Mouse (Mus musculus) 416B (cell line): ENCODE data around the gene Rint1.

Experiments used
- DNase-seq: peaks from one replicate; pipeline ENCODE4 v3.0.0; 2011; ENCODE audit warnings: low read depth

Gene Rint1

DNA sequence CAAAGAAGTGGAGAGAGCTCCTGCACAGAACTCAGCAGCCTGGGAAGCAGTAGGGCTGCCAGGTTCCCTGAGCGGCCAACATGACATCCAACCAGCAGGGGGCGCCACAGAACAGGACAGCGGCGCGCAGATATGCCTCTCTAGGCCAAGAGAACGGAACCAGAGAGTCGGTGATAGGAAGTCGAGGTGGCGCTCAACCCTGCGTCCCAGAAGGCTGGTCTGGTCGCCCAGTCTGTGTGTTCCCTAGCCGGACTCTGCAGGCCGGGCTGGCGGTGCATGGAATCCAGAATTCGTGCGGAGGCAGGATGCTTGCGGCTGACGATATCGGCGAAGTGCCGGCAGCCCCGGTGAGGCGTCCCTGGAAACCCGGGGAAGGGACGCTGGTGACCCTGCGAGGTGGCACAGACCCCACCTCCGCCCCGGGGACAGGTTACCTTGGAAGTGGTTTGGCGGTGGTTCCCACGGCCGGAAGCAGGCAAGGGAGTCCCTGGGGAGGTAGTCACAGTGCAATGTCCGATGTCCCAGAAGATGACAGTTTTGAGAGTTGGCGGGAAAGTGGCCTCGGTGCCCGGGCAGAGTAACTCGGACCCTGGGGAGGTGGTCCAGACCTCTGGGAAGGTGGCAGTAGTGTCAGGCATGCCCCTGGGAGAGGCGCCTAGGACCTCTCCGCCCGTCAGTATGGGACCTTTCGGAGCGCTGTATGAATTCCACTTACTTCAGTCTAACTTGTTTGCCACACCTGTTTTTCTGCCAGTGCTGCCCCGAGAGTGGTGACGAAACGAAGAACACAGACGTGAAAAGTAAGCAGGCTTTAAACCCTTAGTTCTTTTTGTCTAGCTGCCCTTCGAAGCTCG, at the start of gene Rint1:
Gene Rint1, plus strand, starts transcription at position 176 of the 854 bp plus-strand sequence.
- DNase-seq: peak; percentile 94

GRCm38 (mm10) chr5:23743261-23743660, 44.2 kb upstream of the Rint1 start:
- no peak for DNase-seq

DNA sequence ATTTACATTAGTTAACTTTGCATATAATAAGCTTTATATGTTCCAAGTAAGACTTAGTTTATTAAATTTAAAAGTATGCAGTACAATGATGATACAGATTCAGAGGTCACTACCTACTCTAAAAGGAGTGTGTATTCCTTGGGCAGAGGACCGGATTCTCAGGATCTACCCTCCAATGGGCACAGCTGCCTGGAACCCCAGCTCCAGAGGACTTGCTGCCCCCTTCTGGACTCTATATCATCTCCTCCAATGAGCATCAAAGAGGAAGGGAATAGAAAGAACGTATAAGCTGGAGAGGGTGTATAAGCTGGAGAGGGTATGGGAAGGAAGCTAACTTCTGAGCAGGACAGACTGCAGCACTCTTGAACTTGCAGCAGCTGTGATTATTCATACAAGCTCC, 37.6 kb upstream of the Rint1 start:
- DNase-seq: no peak

GRCm38 (mm10) chr5:23755591-23755990, 31.9 kb upstream of the Rint1 start:
- DNase-seq: no peak

DNA sequence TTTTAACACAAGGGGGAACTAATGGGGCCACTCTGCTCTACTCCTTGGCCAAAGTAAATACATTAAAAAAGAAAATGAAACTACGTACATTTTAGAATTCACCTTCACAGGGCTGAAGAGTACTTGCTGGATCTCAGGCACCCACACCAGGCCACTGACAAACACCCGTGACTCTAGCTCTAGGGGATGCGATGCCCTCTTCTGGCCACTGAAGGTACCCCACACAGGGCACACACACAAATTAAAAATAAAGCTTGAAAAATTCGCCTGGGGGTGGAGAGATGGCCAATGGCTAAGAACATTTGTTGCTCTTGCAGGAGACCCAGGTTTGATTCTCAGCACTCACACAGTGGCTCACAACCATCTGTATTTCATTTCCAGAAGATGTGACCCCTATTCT, 31.1 kb upstream of the Rint1 start:
- no peak for DNase-seq

DNA sequence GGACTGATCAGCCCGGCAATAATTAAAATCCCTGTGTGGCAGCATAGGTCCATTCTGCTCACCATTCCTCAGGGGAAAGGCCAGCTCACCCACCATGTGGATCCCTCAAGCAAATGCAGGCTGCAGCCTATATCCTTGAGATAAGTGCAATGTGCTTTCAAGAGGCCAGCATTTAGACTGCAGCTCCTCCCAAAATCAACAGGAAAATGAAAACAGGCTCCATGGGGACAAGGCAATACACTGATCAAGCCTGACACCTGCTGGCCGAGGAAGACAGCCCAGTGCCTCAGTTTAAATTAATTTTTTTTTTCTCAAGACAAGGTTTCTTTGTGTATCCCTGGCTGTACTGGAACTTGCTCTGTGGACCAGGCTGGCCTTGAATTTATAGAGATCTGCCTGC, 28.9 kb upstream of the Rint1 start:
- DNase-seq: peak; percentile 73

DNA sequence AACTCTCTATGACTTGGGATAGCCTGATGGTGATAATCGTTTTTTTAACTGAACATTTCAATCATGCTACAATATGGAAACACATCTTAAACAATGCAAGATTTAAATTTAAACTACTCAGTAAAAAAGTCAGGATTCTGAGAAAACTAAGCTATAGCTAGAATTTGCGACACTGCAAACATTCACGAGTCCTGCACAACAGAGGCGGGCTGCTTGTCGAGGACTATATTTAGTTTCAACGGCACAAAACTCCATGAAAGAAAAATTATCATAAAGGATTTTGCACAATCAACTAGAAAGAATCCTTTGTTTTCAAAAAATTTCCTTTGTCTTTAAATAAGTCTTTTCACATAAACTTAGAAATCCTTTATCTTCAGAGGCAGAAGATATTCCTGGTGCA, 25.0 kb upstream of the Rint1 start:
- DNase-seq: no peak

GRCm38 (mm10) chr5:23764557-23764956, 23.0 kb upstream of the Rint1 start:
- DNase-seq: no peak

GRCm38 (mm10) chr5:23771105-23771504, 16.4 kb upstream of the Rint1 start:
- DNase-seq: no peak

DNA sequence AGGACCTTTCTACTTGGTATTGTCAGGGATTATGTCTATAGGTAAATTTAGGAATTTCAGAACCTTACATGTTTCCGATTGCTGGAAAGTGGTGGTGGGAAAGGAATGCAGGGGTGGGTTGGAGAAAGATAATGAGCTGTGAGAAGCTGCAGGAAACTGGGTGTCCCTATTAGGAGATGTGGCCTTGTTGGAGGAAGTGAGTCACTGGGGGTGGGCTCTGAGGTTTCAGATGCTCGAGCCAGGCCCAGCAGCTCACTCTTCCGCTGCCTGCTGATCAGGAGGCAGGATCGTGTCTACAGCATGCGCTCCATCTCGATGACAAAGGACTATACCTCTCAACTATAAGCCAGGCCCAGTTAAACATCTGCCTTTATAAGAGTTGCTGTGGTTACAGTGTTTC, 13.3 kb upstream of the Rint1 start:
- DNase-seq: peak; percentile 86

DNA sequence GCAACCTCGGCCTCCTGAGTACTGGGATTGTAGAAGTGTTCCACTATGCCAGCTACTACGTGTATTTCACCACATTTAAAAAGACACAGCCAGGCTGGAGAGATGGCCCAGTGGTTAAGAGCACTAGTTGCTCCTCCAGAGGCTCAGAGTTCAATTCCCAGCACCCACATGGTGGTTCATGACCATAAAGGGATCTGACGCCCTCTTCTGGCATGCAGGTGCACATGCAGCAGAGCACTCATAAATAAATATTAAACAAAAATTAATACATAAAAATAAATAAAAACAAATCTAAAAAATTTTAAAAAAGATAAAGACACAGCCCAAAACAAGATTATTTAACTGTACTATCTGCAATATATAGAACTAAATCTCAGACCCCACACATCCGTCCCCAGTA, 7.0 kb upstream of the Rint1 start:
- DNase-seq: peak; percentile 29

DNA sequence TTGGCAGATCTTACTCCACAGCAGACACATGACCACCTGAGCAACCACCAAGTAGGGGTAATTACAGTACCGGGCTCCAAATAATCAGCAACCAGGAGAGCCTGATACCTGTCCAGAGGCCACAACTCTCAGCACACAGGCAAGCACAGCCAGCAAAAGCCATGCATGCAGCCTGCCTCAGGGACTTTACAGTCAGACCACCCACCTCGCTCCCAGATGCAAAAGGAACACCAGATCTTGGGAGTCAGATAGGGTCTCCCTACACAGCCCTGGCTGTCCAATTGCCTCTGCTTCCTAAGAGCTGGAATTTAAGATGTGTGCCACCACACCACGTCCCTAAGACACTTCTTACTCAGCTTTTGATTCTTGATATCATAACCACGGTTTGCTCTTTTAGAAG, 6.3 kb upstream of the Rint1 start:
- DNase-seq: no peak

DNA sequence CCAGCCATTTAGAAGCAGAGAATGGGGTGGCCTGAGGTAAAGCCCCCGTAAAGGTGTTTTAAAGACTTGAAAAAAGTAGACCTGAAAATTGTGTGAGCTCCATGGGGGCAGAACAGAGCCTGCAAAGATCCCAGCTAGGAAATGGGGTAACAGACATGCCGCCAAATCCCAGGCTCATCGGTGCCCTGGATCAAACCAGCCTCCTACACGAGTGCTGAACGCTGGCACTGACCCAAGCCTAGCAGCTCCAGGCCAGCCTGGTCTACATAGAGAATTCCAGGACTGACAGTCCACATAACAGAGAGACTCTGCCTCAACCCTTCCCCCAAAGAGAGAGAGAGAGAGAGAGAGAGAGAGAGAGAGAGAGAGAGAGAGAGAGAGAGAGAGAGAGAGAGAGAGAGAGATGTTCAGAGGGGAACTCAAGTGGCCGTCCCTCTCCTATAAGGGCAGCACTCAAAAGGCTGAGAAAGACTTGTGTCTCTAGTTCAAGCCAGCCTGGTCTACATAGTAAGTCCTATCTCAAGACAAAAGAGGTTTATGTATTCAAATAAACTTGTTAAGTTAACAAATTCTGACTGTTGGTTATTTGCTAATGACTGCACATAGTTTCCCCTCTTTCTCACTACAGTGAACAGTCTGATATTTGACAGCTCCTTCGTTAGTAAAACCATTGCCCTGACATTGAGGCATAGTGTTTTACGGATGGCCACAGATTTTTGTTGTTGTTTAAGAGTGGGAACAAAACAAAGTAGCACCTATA, 5.3 kb upstream of the Rint1 start:
- peak; percentile 44 for DNase-seq

DNA sequence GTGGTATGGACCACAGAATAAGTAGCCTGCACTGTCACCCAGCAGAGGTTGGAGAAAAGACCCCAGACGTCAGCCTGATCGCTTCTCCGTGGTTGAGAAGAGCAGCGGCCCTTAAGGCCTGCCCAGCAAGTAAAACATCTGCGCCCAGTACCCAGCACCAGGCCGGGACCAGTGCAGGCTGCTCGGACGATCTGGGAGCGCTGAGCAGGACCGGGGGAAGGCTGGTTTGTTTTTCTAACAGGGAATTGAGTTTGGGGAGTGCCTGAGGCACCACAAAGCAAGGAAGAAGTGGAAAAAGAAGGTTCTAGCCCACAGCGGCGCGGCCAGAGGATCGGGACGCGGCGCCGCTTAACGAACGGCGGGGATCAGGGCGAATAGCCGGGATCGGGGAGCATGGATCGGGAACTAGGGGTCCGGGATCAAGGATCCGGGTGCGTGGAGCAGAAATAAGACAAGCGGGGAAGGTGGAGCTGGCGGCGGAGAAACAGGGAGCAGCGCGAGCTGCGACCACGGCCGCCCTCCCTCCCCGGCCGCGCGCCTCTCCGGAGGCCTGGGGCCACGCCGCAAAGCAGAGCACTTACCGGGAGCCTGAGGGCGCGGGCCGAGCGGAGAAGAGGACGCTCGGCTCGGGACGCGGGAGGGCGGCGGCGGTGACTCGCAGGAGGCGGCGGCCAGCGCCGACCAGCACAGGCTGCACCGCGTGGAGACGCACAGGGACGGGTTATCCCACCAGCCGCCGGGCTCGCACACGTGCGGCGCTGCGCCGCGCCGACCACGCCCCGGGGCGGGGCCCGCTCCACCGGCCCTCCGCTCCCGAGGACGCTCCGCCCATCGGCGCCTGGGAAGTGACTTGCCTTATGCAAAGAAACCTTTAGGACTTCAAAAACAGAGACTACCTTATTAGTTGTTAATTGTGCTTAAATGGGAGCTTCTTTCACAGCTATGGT, 4.3 kb upstream of the Rint1 start, which contains the start of gene Pus7:
Gene Pus7, minus strand, starts transcription at position 781 of the 947 bp plus-strand sequence.
- peak; percentile 79 for DNase-seq

- no peak for DNase-seq
These were observed 899 bp downstream of the Rint1 start for GRCm38 (mm10) chr5:23788390-23788830.

DNA sequence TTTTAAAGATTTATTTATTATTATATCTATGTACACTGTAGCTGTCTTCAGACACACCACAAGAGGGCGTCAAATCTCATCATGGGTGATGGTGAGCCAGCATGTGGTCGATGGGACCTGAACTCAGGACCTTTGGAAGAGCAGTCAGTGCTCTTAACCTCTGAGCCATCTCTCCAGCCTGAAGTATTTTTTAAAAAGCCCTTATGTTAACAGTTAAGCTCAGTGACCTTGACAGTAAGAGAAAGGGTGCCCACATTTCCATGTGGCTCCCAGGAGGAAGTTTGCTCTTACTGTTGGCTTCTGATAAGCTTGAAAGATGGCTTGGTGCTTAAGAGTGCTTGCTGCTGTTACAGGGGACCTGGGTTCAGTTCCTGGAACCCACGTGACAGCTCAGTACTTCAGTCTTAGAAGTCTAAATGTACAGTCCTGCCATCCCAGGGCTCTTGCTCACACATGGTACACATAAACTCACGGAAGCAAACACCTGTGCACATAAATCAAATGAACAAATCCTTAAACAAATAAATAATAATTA, 1.6 kb downstream of the Rint1 start:
- peak; percentile 95 for DNase-seq

- DNase-seq: peak; percentile 25
These were observed 5.2 kb downstream of the Rint1 start for GRCm38 (mm10) chr5:23792726-23793125.

GRCm38 (mm10) chr5:23814841-23815240, 27.3 kb downstream of the Rint1 start:
- DNase-seq: no peak

GRCm38 (mm10) chr5:23816681-23817080, 29.2 kb downstream of the Rint1 start:
- no peak for DNase-seq

DNA sequence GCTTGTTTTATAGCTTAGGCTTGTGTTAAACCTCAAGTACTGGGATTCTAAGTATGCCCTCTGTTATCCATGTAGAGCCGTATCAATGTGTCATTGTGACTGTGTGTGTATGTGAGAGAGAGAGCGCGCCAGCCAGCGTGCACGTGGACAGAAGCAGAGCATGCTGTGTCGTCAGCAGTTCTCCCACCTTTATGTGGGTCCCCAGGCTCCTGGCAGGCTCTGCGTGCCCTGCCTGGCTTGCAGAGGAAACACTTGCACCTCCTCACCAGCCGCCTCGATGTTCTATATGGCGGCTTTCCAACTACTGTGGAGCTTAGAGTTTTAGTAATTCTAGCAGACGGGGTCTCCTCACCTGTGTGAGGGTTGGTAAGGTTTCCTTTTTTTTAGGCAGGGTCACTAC, 34.8 kb downstream of the Rint1 start:
- no peak for DNase-seq

GRCm38 (mm10) chr5:23824171-23824733, 36.7 kb downstream of the Rint1 start:
- peak; percentile 39 for DNase-seq
